Mouse (Mus musculus) liver, adult 2 months (tissue): Measurements from ENCODE around the gene Os9. TPM values are rescaled to one million over a fixed set of nuclear protein-coding genes. Genes with fewer than 3 reads are reported as not detected.

ENCODE experiments used
- DNase-seq: peaks from one replicate; pipeline ENCODE4 v3.0.0-alpha.2; 2011; ENCODE audit warnings: low read depth, low spot score; ENCODE audit errors: extremely low read depth
- H3K27ac ChIP-seq: fragments of 200-500 bp; replicated peaks from 2 replicates; pipeline ENCODE4 v1.5.1; 2012; ENCODE audit warnings: low read depth, mild to moderate bottlenecking, control low read depth, inconsistent platforms, low read length; ENCODE audit not compliant: insufficient read depth
- H3K27me3 ChIP-seq: fragments of 200-500 bp; 2 replicates; pipeline ENCODE4 v1.6.1; 2012; ENCODE audit warnings: mild to moderate bottlenecking, moderate library complexity, low read length, inconsistent platforms; ENCODE audit not compliant: control insufficient read depth, insufficient read depth
- H3K36me3 ChIP-seq: fragments of 200-500 bp; 2 replicates; pipeline ENCODE4 v1.6.1; 2012; ENCODE audit warnings: low read length, inconsistent platforms; ENCODE audit not compliant: control insufficient read depth, insufficient read depth
- H3K4me1 ChIP-seq: fragments of 200-500 bp; 2 replicates; pipeline ENCODE4 v1.6.1; 2011; ENCODE audit warnings: low read length; ENCODE audit not compliant: control insufficient read depth, insufficient read depth
- H3K4me3 ChIP-seq: fragments of 200-500 bp; 2 replicates; pipeline ENCODE4 v1.5.1; 2011; ENCODE audit warnings: low read depth, mild to moderate bottlenecking, control low read depth, low read length, moderate library complexity; ENCODE audit not compliant: insufficient read depth
- H3K79me2 ChIP-seq: fragments of 200-500 bp; 2 replicates; pipeline ENCODE4 v1.6.1; 2012; ENCODE audit warnings: inconsistent platforms, mild to moderate bottlenecking, low read length, moderate library complexity; ENCODE audit not compliant: control insufficient read depth, insufficient read depth
- H3K9ac ChIP-seq: fragments of 200-500 bp; 2 replicates; pipeline ENCODE4 v1.6.1; 2012; ENCODE audit warnings: low read depth, mild to moderate bottlenecking, control low read depth, inconsistent platforms, low read length
- CTCF ChIP-seq: fragments of 200-500 bp; IDR thresholded peaks from 2 replicates; pipeline ENCODE4 v1.5.1; 2011; ENCODE audit warnings: low read depth, low read length, control low read depth
- POLR2A ChIP-seq: fragments of 200-500 bp; IDR thresholded peaks from 2 replicates; pipeline ENCODE4 v1.6.1; 2011; ENCODE audit warnings: low read length, control low read depth; ENCODE audit not compliant: insufficient read depth; ENCODE audit errors: extremely low read depth
- WGBS: fragments of 180-500 bp; shearing (Covaris S2); methylation state at CpG from one replicate; pipeline ENCODE4 v1.1.7; 2018; 5-methylcytosine and 5-hydroxymethylcytosine counted together
- polyA plus RNA-seq: library from polyadenylated mRNA; depleted of rRNA; stranded (reverse); fragments of >200 nt; gene quantifications from 2 replicates; pipeline ENCODE4 v1.2.3, GENCODE M21; 2012
- total RNA-seq: library from RNA; depleted of rRNA; stranded (reverse); fragments of >200 nt; gene quantifications from 2 replicates; pipeline ENCODE4 v1.2.3, GENCODE M21; 2014

Os9 gene
- total and polyA plus RNA-seq, 2 experiments, result 130 TPM

DNA sequence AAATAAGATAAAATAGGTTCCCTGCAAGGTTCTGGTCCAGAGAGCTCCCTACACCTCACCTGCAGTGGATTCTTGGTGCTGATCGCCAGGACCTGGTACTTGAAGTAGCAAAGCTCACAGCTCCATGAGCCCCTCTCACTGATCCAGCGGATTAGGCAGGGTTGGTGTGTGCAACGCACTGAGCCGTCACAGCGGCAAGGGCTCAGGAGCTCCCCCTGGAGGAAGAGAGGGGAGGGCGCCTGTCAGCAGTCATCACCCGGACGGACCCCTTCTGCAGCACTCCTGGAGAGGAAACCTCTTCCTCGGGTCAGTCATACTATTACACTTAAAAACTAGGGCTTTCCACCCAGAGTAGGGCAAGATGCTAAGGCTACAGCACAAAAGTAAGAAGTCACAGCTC lies 62.8 kb downstream of the Os9 start:
- Histone ChIP-seq H3K4me3 (no peak overlapping the region), H3K4me1 (no peaks in the 10 kb centered on the region), H3K9ac (no peak overlapping the region), H3K79me2 (no peaks in the 10 kb centered on the region), H3K27me3 (peaks cover 2% of the 10 kb centered on the region; the same call in 1 of the 2 replicates), H3K36me3 (no peaks in the 10 kb centered on the region), H3K27ac (no peak overlapping the region)
- DNase-seq, result no peak
- WGBS, result 11% methylated on average over 9 of the region's 9 CpGs
- no peak for TF ChIP-seq POLR2A
- TF ChIP-seq CTCF, result peak; percentile 93

DNA sequence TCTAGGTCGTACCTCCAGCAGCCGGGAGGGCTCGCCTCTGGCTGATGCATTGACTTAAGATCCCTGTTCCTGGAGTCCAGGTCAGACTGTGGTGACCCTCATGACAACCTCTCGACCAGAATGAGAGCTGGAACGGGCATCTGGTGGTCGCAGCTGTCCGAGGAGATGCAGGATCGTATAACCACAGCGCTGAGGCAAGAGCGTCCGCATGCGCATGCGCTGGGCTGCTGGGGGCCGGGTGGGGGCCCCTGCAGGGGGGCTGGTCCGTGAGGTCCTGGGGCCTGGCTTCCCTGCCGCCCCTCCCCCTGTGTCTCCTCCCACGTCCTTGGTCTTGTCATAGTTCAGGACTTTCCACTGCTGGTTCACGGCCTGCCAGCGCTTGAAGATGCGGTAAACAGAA lies 64.4 kb downstream of the Os9 start:
- DNase-seq, result no peak
- WGBS, result 91% methylated on average over 20 of the region's 20 CpGs
- Histone ChIP-seq H3K4me3 (no peak overlapping the region), H3K79me2 (no peaks in the 10 kb centered on the region), H3K27me3 (peaks cover 2% of the 10 kb centered on the region; the same call in 1 of the 2 replicates), H3K9ac (no peak overlapping the region), H3K36me3 (no peaks in the 10 kb centered on the region), H3K4me1 (no peaks in the 10 kb centered on the region), H3K27ac (no peak overlapping the region)
- TF ChIP-seq POLR2A, result no peak
- no peak for TF ChIP-seq CTCF

DNA sequence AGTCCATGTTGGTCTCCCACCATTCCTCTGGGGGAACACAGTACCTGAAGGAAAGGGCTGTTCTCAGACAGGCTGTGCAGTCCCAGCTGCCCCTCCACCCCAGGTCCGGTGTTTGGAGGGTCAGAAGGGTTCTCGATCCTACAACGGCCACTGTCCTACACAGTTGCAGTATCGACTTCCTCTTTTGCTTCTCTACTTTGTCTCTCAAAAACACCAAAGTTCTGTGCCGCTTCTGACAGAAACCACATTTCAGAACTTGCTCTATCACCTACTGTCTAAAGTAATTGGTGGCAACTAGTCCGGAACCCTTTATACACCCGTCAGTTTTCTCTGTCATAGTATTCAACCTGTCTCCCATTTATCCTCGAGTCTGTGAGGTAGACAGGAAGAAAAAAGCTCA lies 65.5 kb downstream of the Os9 start:
- H3K27ac ChIP-seq, result no peak overlapping the region
- TF ChIP-seq POLR2A (no peak), CTCF (no peak)
- H3K79me2 ChIP-seq, result no peaks in the 10 kb centered on the region
- H3K9ac ChIP-seq, result no peak overlapping the region
- no peaks in the 10 kb centered on the region for H3K4me1 ChIP-seq
- WGBS, result 88% methylated on average over 8 of the region's 8 CpGs
- H3K27me3 ChIP-seq, result peaks cover 2% of the 10 kb centered on the region; the same call in 1 of the 2 replicates
- no peaks in the 10 kb centered on the region for H3K36me3 ChIP-seq
- no peak for DNase-seq
- H3K4me3 ChIP-seq, result no peak overlapping the region

DNA sequence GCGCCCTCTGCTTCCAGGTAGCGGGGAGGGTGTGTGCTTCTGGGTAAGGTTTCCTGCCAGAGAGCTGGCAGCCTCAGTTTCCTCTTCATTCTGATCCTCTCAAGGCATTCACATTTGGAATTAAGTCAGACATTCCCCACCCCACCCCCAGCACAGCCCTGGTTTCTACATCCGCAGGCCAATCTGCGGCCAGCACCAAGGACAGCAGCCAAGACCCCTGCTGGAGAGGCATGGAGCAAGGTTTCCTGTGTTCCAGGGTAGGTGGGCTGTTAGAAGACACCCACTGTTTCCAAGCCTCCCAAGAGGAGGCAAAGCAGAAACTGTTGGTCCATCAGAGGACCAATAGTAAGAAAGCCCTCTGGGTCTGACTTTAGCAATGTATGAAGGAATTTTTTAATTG lies 66.3 kb downstream of the Os9 start:
- no peak overlapping the region for H3K4me3 ChIP-seq
- H3K9ac ChIP-seq, result no peak overlapping the region
- no peaks in the 10 kb centered on the region for H3K36me3 ChIP-seq
- H3K79me2 ChIP-seq, result no peaks in the 10 kb centered on the region
- DNase-seq, result no peak
- peaks cover 7% of the 10 kb centered on the region; the same call in 1 of the 2 replicates for H3K27me3 ChIP-seq
- 85% methylated on average over 4 of the region's 4 CpGs for WGBS
- no peak overlapping the region for H3K27ac ChIP-seq
- TF ChIP-seq CTCF (no peak), POLR2A (no peak)
- H3K4me1 ChIP-seq, result no peaks in the 10 kb centered on the region

DNA sequence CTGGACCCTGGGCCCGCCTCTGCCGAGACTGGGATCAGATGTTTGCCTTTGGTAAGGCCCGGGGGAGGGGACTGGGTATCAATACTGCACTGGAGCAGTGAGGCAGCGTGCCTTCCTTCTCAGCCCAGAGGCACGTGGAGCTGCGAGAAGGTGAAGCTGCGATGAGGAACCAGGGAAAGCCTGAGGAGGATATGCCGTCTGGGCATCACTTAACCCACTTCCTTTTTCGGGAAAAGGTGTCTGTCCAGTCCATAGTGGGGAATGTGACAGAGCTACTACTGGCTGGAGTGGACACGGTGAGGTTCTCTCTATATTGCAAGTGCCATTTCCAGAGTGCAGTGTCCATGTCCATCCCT lies 70.8 kb downstream of the Os9 start:
- no peaks in the 10 kb centered on the region for H3K36me3 ChIP-seq
- H3K4me3 ChIP-seq, result no peak overlapping the region
- no peak overlapping the region for H3K9ac ChIP-seq
- 13% methylated on average over 10 of the region's 10 CpGs for WGBS
- peaks cover 20% of the 10 kb centered on the region for H3K27me3 ChIP-seq
- no peak for DNase-seq
- TF ChIP-seq CTCF (no peak), POLR2A (no peak)
- no peak overlapping the region for H3K27ac ChIP-seq
- H3K4me1 ChIP-seq, result no peaks in the 10 kb centered on the region; the same call in 1 of the 2 replicates
- H3K79me2 ChIP-seq, result no peaks in the 10 kb centered on the region

DNA sequence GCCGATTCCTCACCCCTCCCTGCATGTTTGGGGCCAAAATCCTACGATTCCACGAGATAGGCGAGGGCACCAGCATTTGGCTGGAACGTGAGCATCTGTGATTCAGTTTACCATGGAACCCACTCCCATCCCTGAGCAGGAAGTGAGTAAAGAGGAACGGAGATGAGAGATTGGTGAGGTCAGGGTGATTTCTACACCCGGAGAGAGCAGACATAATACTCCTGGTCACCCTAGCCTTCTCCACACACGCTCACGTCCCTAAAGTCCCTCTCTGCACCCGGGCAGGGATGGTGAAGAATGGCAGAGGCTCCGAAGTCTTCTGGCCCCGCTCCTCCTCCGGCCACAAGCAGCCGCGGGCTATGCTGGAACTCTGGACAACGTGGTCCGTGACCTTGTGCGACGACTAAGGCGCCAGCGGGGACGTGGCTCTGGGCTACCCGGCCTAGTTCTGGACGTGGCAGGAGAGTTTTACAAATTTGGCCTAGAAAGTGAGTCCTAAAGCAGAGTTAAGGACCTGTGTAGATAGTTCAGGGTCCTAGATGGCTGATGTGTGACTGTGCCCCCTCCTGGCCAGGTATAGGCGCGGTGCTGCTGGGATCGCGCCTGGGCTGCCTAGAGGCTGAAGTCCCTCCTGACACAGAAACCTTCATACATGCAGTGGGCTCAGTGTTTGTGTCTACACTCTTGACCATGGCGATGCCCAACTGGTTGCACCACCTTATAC lies 71.4 kb downstream of the Os9 start:
- Histone ChIP-seq H3K4me3 (no peak overlapping the region), H3K27me3 (peaks cover 20% of the 10 kb centered on the region)
- DNase-seq, result no peak

More for the DNA sequence above, 71.4 kb downstream of the Os9 start:
- no peaks in the 10 kb centered on the region; the same call in 1 of the 2 replicates for H3K4me1 ChIP-seq
- H3K27ac ChIP-seq, result no peak overlapping the region
- no peak overlapping the region for H3K9ac ChIP-seq
- H3K79me2 ChIP-seq, result no peaks in the 10 kb centered on the region
- H3K36me3 ChIP-seq, result no peaks in the 10 kb centered on the region
- peak; percentile 34; the same call in 1 of the 2 replicates for TF ChIP-seq CTCF
- TF ChIP-seq POLR2A, result no peak
- WGBS, result 3% methylated on average over 29 of the region's 29 CpGs
